In genomic region chr17:7755001-7755400, GRCm38 (mm10) we compare ENCODE assay signal across 23 mouse cellular contexts.
DNase-seq lines count a peak whose midpoint lies in the region; ATAC-seq and TF ChIP-seq lines count a peak whose summit lies in the region.
"Had no signal": no experiment of that assay in that cellular context is flagged by ENCODE, and none has a peak within 500 bp of the region (broad histone marks: within the 10 kb centered on the region; RNA-seq: fewer than 3 reads in every experiment).

No protein-coding gene starts in this region.

- TF ChIP-seq CTCF in lung, postnatal 0 days (IDR thresholded peaks at IDR 0.05), result no peak

- intact Hi-C loops in gastrocnemius, postnatal 36 days (cut with DNase I), result no loop called here

- no peak for TF ChIP-seq EP300 in lung, postnatal 0 days (IDR thresholded peaks at IDR 0.05)

- no peak overlapping the region for H3K9ac ChIP-seq in embryonic facial prominence, embryonic 14.5 days (ENCODE audit: low read depth, low read length)
- no peak overlapping the region for H3K9ac ChIP-seq in lung, postnatal 0 days (replicated peaks; ENCODE audit: low read depth)
- H3K9ac ChIP-seq: embryonic facial prominence, embryonic 13.5 days; forebrain, postnatal 0 days; hindbrain, embryonic 12.5 days; hindbrain, embryonic 15.5 days had no signal

- WGBS in embryonic facial prominence, embryonic 14.5 days, result 75% methylated on average over 11 of the region's 11 CpGs
- WGBS in embryonic facial prominence, embryonic 10.5 days, result 80% methylated on average over 11 of the region's 11 CpGs
- 74% methylated on average over 11 of the region's 11 CpGs for WGBS in lung, postnatal 0 days

- H3K4me2 ChIP-seq in embryonic facial prominence, embryonic 14.5 days (ENCODE audit: low read depth, low read length), result no peak overlapping the region
- no peak overlapping the region for H3K4me2 ChIP-seq in lung, postnatal 0 days (replicated peaks; ENCODE audit: low read depth, low read length)
- H3K4me2 ChIP-seq: embryonic facial prominence, embryonic 13.5 days; heart, embryonic 11.5 days; hindbrain, embryonic 12.5 days; hindbrain, embryonic 15.5 days had no signal

- no peaks in the 10 kb centered on the region for H3K27me3 ChIP-seq in embryonic facial prominence, embryonic 14.5 days (replicated peaks; ENCODE audit: control insufficient read depth, insufficient read depth, low read length)
- no peaks in the 10 kb centered on the region for H3K27me3 ChIP-seq in embryonic facial prominence, embryonic 10.5 days (replicated peaks; ENCODE audit: low read depth, poor library complexity, severe bottlenecking)
- H3K27me3 ChIP-seq in lung, postnatal 0 days (replicated peaks; ENCODE audit: insufficient read depth, low read length), result no peaks in the 10 kb centered on the region
- H3K27me3 ChIP-seq: CH12.LX; embryonic facial prominence, embryonic 13.5 days; hindbrain, embryonic 12.5 days; hindbrain, embryonic 15.5 days; Patski had no signal

- H3K27ac ChIP-seq in embryonic facial prominence, embryonic 14.5 days (replicated peaks; ENCODE audit: low read depth, low read length), result no peak overlapping the region
- no peak overlapping the region for H3K27ac ChIP-seq in embryonic facial prominence, embryonic 10.5 days (replicated peaks)
- H3K27ac ChIP-seq in lung, postnatal 0 days (ENCODE audit: low read length), result no peak overlapping the region
- H3K27ac ChIP-seq: embryonic facial prominence, embryonic 13.5 days; hindbrain, embryonic 12.5 days; hindbrain, embryonic 15.5 days had no signal

- no peak overlapping the region for H3K4me3 ChIP-seq in embryonic facial prominence, embryonic 14.5 days (ENCODE audit: low read depth, low read length)
- H3K4me3 ChIP-seq in embryonic facial prominence, embryonic 10.5 days, result no peak overlapping the region
- no peak overlapping the region for H3K4me3 ChIP-seq in lung, postnatal 0 days (ENCODE audit: low read depth, low read length)
- H3K4me3 ChIP-seq: embryonic facial prominence, embryonic 13.5 days; hindbrain, embryonic 12.5 days; hindbrain, embryonic 15.5 days had no signal

- no peaks in the 10 kb centered on the region for H3K4me1 ChIP-seq in embryonic facial prominence, embryonic 14.5 days (ENCODE audit: control insufficient read depth, insufficient read depth, low read length)
- H3K4me1 ChIP-seq in embryonic facial prominence, embryonic 10.5 days, result no peaks in the 10 kb centered on the region
- no peaks in the 10 kb centered on the region for H3K4me1 ChIP-seq in lung, postnatal 0 days (ENCODE audit: insufficient read depth, low read depth, low read length)
- H3K4me1 ChIP-seq: embryonic facial prominence, embryonic 13.5 days; hindbrain, embryonic 12.5 days; hindbrain, embryonic 15.5 days had no signal

- ATAC-seq in embryonic facial prominence, embryonic 14.5 days (ENCODE audit: low read depth), result no peak
- ATAC-seq in lung, postnatal 0 days, result no peak
- ATAC-seq: forebrain, embryonic 14.5 days; forebrain, postnatal 0 days; Patski had no signal

- no peaks in the 10 kb centered on the region for H3K9me3 ChIP-seq in embryonic facial prominence, embryonic 14.5 days (ENCODE audit: control insufficient read depth, low read length)
- H3K9me3 ChIP-seq in embryonic facial prominence, embryonic 10.5 days, result no peaks in the 10 kb centered on the region
- no peaks in the 10 kb centered on the region for H3K9me3 ChIP-seq in lung, postnatal 0 days (ENCODE audit: low read length)
- H3K9me3 ChIP-seq: embryonic facial prominence, embryonic 13.5 days; hindbrain, embryonic 12.5 days; hindbrain, embryonic 15.5 days had no signal

- peak; percentile 19 for DNase-seq in embryonic facial prominence, embryonic 14.5 days (ENCODE audit: low spot score)
- DNase-seq in embryonic facial prominence, embryonic 10.5 days (ENCODE audit: low spot score), result no peak
- peak; percentile 43 for DNase-seq in gastrocnemius, postnatal 25 days
- no peak for DNase-seq in gastrocnemius, postnatal 36 days
- peak; percentile 14 for DNase-seq in lung, postnatal 36 days
- DNase-seq in lung, postnatal 0 days (ENCODE audit: low spot score), result no peak
- no peak for DNase-seq in embryo, embryonic 9.5 days (ENCODE audit: extremely low spot score)
- DNase-seq: adrenal gland, postnatal 10 days; adrenal gland, postnatal 36 days; B cell, adult 2 months; cerebellum, adult 18-20 months; cerebellum, adult 9-10 months; cerebellum, postnatal 14 days; forebrain, postnatal 0 days; heart, adult 11 months had no signal

- no peaks in the 10 kb centered on the region for H3K36me3 ChIP-seq in embryonic facial prominence, embryonic 14.5 days (ENCODE audit: control insufficient read depth, insufficient read depth, low read length)
- H3K36me3 ChIP-seq in embryonic facial prominence, embryonic 10.5 days (replicated peaks), result no peaks in the 10 kb centered on the region
- no peaks in the 10 kb centered on the region for H3K36me3 ChIP-seq in lung, postnatal 0 days (ENCODE audit: insufficient read depth, low read length)
- H3K36me3 ChIP-seq: embryonic facial prominence, embryonic 13.5 days; G1E; hindbrain, embryonic 12.5 days; hindbrain, embryonic 15.5 days had no signal

Comparison
In these comparisons a context has a peak if more than half of its experiments do, and no peak if none do; other contexts are left out.
1. DNase-seq: peak in embryonic facial prominence, embryonic 14.5 days (single experiment), gastrocnemius, postnatal 25 days (single experiment) and lung, postnatal 36 days (single experiment); none in embryonic facial prominence, embryonic 10.5 days (single experiment), gastrocnemius, postnatal 36 days (0 of 2), lung, postnatal 0 days (single experiment) and embryo, embryonic 9.5 days (single experiment).